Mouse (Mus musculus) neutrophil, adult 5-6 weeks (primary cell): ENCODE measurements around the gene Igsf6. TPM values are rescaled to one million over a fixed set of nuclear protein-coding genes. Genes with fewer than 3 reads are reported as not detected.

Source experiments
- ATAC-seq: fragments of 151-379, 151-347 bp; 2 replicates; pipeline ENCODE4 v1.8.0; 2017; ENCODE audit warnings: mild to moderate bottlenecking, moderate TSS enrichment; ENCODE audit not compliant: insufficient number of reproducible peaks, poor library complexity, low FRiP score, severe bottlenecking; ENCODE audit errors: extremely low read depth
- total RNA-seq: library from RNA; stranded (forward); fragments of 200-1000 nt; gene quantifications from 2 replicates; pipeline ENCODE4 v1.2.3, GENCODE M21; 2017

Gene Igsf6
- 339 and 346 TPM in 2 replicates for total RNA-seq

DNA sequence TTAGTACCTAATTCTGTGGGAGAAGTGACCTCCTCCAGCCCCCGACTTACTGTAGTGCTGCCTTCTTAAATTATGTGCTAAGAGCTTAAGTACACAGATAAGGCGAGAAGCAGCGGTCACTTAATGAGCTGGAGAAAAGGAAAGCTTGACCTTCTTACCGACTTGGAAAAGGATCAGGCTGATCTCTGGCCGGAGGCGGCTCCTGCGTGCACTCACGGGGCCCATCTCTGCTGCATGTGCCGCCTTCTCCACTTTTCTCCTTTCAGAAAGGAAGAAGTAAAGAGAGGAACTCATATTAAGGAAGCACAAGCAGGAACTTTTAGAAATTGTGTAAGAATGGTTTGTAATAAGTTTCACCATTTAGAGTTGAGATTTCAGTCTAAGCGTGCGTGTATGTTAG, at the start of gene Igsf6:
TSS of gene Igsf6 (minus strand) at position 292 of the 400 bp plus-strand sequence.
- peak; percentile 72 for ATAC-seq

GRCm38 (mm10) chr7:121120143-121120818, 45.9 kb upstream of the Igsf6 start:
- ATAC-seq, result peak; percentile 55; the same call in 1 of the 2 replicates

DNA sequence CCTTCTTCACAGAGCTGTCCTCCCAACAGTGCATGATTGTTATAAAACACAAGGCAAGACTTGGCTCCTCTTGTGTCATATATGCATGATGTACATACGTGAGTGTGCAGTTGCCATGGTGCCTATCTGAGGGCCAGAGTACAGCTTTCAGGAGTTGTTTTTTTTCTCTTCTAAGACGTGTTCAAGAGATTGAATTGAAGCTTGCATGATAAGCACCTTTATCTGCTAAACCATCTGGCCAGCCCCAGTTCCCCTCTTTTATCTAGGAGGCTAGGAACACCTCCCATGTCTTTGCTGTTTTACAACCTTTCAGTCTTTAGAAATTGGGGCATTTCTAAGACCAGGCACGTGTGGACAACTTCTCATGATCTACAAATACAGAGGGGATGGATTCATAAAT, 37.4 kb upstream of the Igsf6 start:
- no peak for ATAC-seq

GRCm38 (mm10) chr7:121111321-121111720, 36.9 kb upstream of the Igsf6 start:
- ATAC-seq, result no peak

DNA sequence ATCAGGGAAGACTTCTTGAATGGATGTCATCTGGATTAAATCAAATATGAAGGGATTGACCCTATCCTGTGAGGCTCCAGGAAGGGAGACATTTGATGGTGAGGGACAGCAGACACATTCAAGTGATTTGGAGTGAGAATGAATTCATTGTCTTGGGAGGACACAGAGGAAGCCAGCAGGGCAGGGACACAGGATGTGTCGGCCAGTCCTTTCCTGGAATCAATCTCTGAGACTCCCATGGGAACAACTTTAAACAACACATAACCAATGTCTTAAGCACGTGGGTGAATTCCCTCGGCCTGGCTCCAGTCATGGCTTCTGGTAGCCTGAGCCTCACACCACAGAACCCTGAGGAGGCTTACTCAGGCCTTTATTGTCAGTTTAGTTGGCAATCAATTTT, 33.5 kb upstream of the Igsf6 start:
- no peak for ATAC-seq

DNA sequence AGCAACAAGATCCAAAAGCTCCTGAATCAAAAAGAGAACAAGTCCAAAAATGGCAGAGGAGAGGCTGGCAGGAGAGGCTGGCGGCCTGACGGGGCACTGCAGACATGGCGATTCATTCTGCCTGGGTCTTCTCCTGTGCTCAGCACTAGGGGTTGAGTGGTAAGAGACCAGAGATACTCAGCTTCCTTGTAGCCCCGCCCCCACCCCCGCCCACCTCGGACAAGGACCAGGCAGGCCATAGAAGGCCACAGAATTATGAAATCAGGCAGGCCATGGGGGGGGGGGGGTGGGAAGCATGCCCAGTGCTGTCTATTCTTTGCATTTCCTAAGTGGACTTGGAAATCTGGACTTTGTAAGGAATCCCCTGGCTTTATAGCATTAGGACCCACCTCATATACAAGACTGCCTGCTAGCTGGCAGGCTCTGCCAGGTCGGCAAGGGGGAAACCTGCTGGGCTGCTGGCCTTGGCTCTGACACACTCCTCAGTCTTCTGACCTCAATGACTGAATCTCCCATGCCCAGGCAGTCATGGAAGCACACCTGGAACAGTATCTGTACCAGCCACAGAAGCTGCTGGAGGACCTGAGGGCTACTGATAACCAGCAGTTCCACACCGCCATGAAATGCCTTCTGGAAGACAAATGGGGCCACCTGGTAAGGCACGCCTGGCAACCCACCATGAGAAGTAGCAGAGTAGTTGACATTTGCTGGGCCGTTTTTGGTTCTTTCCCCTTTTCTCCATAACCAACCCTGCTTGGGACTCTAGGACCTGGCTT, 24.4 kb upstream of the Igsf6 start:
- no peak for ATAC-seq

- ATAC-seq, result no peak
Measured at GRCm38 (mm10) chr7:121093026-121093425, 18.7 kb upstream of the Igsf6 start.

DNA sequence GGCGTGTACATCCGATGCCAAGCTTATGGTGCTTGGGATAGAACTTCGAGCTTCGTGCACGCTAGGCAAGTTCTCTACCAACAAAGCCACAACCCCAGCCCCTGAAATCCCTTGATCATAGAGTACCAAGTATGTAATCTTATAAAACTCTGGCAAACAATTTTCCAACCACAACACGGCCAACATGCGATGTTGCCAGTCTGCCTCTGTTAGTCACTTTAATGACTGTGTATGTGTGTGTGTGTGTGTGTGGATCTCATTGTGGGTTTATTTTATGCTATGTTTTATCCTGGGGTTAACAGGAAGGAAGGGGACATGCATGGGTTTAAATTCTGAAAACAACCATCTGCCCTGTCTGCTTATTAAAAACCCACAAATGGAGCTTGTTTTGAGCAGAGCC, 16.4 kb upstream of the Igsf6 start:
- ATAC-seq, result no peak

DNA sequence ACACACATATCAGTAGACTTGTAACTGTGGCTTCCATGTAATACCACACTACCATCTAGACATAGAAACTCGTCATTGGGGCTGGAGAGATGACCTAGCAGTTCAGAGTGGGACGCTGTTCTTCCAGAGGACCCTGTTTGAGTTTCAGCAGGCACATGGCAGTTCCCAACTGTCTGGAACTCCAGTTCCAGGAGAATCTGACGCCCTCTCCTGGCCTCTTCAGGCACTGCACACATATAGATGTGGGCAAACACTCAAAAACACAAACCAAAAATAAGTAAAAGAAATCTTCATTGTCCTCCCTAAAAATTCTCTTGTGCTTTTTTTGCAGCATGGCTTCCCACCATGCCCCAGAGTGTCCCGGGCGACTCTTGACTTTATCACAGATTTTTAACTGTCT, 14.4 kb upstream of the Igsf6 start:
- ATAC-seq, result no peak

DNA sequence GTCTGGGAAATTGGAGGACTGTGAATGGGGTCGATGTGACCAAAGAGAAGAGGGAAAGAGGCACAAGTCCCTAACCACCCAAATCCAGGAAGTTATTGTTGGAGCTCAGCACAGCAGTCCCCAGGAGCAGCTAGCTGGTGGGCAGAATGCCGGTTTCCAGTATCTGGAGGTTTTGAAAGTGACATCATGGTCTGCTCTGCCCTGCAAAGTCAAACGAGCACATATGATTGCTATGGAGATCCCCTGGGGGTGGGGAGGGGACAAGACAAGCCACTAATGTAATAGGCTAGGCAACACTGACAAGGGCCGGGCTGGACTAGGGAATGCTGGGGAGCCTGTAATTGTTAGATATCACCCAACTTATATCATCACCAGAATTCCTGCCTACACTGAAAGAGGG, 11.1 kb upstream of the Igsf6 start:
- ATAC-seq, result no peak

DNA sequence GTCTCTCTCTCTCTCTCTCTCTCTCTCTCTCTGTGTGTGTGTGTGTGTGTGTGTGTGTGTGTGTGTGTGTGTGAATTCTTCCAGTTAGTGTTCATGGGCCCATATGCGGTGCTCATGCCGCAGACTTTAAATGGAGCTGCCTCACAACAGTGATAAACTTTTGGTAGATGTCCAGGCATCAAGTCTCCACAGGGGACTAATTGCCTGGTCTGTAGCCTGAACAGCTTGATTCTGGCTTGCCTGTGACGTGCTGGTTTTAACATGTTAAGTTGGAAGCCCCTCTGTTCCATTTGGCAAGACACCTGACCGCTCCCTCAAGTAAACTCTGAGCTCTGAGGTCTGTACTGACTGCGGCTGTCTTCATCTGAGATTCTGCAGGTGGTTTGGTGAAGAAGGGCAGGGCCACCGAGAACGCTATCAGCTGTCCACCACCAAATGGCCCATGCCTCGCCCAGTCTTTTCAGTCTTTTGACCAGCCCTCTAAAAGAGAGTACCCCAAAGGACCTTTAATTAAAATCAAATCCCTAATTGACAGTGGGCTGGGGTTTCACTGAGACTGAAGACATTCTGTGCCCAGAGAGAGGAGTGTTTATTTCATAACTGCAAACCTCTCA, 10.6 kb upstream of the Igsf6 start:
- ATAC-seq, result no peak

GRCm38 (mm10) chr7:121082949-121083513, 8.7 kb upstream of the Igsf6 start:
- ATAC-seq, result no peak

GRCm38 (mm10) chr7:121081816-121082215, 7.4 kb upstream of the Igsf6 start:
- ATAC-seq, result no peak

GRCm38 (mm10) chr7:121081350-121081749, 7.0 kb upstream of the Igsf6 start, which contains the start of gene Otoa:
Gene Otoa, plus strand, starts transcription at chr7:121081650.
- no peak for ATAC-seq

- peak; percentile 74 for ATAC-seq
Measured at GRCm38 (mm10) chr7:121077829-121078228, 3.5 kb upstream of the Igsf6 start.

- ATAC-seq, result no peak
Measured at GRCm38 (mm10) chr7:121077311-121077710, 2.9 kb upstream of the Igsf6 start.

DNA sequence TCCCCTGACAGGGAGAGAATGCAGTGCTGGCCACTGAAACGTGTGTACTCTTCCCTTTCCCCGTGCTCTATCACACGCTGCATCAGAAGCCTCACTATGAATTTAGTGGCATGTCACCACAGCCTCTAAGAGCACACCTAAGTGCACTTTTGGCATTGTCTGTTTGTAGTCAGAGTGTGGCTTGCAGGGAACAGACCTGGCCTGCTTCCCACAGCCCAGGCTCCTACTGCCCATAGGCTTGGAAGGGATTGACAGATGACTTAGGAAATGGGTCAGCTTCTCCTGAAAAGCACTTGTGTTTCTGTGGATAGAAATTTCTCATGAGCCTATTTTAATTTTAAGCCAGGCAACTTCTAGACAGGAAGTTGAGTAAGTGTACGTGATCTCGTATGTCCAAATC, 1.0 kb upstream of the Igsf6 start:
- ATAC-seq, result no peak

DNA sequence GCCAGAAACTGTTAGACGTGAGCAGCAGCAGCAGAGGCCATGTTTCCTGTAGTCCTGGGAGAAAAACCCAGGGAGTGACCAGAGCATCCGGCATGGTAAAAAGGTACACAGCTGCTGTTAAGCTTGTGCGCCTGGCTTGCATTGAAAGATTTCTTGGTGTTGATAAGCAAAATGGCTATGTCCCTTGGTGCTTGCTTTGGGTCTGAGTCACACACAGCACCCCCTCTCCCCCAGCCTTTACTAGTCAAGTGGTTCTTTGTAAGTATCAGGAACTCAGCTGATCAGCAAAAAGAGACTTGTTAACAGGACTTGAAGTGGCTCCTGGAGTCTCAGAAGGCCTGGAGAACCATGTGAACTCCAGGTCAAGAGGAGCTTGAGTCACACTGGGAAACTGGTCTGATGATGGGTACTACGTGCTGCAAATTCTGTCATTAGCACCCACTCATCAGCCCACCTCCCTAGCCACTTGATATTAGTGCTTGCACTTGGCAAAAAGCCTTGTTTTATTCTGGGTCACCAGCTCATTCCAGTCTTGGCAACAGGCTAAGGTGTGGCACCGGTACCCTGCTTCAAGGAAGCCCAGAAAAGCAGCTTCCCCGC, 529 bp upstream of the Igsf6 start:
- ATAC-seq, result no peak

DNA sequence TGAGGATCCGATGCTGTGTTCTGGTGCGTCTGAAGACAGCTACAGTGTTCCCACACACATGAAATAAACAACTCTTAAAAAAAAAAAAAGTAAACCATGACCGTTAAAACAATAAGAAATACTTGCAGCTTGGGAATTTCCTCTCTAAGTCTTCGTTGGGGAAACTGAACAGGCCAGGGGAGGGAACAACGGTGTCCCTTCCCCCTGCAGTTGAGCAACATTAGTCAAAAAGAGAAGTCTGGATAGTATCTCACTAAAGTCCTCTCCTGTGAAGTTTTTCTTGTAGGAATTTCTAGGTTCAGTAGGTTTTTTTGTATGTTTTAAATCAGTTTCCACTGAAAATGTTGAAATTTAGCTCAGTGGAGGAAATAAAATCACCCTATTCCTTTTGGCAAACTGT, 1.9 kb downstream of the Igsf6 start:
- ATAC-seq, result no peak
